Mouse (Mus musculus) heart, postnatal 0 days (tissue): ENCODE results near the gene Ndufb5.

Source experiments
- CTCF ChIP-seq: IDR thresholded peaks from 2 replicates; pipeline ENCODE4 v1.5.1; 2016; ENCODE audit warnings: antibody characterized with exemption, control low read depth, low read depth
- EP300 ChIP-seq: IDR thresholded peaks from 2 replicates; pipeline ENCODE4 v1.6.1; 2016; ENCODE audit warnings: antibody characterized with exemption, low read depth

DNA sequence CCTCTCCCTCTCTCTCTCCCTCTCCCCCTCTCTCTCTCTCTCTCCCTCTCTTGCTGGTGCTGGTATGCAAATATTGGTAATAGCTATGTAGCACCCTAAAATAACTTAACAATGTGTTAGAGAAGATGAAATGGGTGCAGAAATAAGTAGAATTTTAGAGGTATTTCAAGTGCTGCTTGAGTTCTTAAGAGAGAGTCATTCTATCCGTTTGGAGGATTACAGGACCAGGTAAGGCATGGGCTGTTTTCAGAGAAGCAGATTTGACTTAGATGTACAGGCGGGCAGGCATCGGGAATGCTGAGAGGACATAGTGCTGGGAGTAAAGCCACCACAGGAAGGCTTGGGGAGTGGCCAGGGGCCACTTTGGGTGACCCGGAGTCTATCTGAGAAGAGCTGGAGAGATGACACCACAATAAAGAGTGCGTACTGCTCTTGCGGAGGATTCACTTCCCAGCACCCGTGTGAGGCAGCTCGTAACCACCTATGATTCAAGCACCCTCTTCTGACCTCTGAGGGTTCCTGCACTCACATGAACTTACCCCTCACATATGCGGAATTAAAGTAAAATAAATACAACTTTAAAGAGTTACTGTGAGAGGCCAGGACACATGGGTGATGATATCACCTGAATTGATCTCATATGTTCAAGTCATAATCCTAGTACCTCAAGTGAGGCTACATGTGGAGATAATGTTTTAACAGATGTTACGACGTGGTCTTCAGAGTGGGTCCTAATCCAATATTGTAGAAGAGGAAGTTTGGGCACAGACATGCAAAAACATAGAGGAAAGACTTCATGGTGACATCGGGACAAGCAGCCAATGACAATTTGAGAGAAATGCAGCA lies 41.8 kb upstream of the Ndufb5 start:
- TF ChIP-seq EP300 (no peak), CTCF (0 out of 2 replicates have a peak, but pooled peaks have one; percentile 23)
